In genomic region chr1:134246590-134246989, GRCm38 (mm10) we compare ENCODE assay signal across 11 mouse cellular contexts. TPM values are rescaled to one million over a fixed set of nuclear protein-coding genes. Genes with fewer than 3 reads are reported as not detected.
DNase-seq lines count a peak whose midpoint lies in the region.
"Had no signal": no experiment of that assay in that cellular context is flagged by ENCODE, and none has a peak within 500 bp of the region (broad histone marks: within the 10 kb centered on the region; RNA-seq: fewer than 3 reads in every experiment).

No protein-coding gene starts in this region.

- DNase-seq in gastrocnemius, adult 18-20 months (ENCODE audit: low spot score) = peak; percentile 48
- DNase-seq in gastrocnemius, postnatal 25 days = no peak
- DNase-seq in layer of hippocampus, adult 9-11 months = peak; percentile 54
- DNase-seq in layer of hippocampus, adult 9-10 months (ENCODE audit: low spot score) = no peak
- DNase-seq in brain, adult 2 months (ENCODE audit: low read depth, low spot score) = peak; percentile 87
- peak; percentile 41 for DNase-seq in heart, postnatal 4 days
- no peak for DNase-seq in thymus, postnatal 25 days
- DNase-seq: kidney, adult 18-20 months; liver had no signal

RNA-seq across cellular contexts. Expression of gene Adora1, which starts 11.4 kb away (rescaled TPM):
- under 1 TPM; 0.25 to 0.66 TPM for total RNA-seq in gastrocnemius, adult 18-20 months (2021)
- 1 to 10 TPM in 1 of 2 experiments, under 1 TPM in 1; 0.49 to 2.7 TPM for total RNA-seq in gastrocnemius, postnatal 25 days (2021)
- total RNA-seq in heart, postnatal 4 days (2021) = 1 to 10 TPM; 9.3 to 9.9 TPM
- total RNA-seq: CH12.LX had no signal

RNA-seq across cellular contexts. Expression of gene Myog, which starts 43.2 kb away (rescaled TPM):
- total RNA-seq in gastrocnemius, adult 18-20 months (2021) = 10 to 100 TPM; 10.4 to 18.9 TPM
- 10 to 100 TPM; 16.2 to 26.0 TPM for total RNA-seq in gastrocnemius, postnatal 25 days (2021)
- total RNA-seq in heart, postnatal 4 days (2021) = under 1 TPM; 0.48 to 0.52 TPM
- total RNA-seq: CH12.LX; left cerebral cortex, adult 18-20 months had no signal

RNA-seq across cellular contexts. Expression of gene Mybph, which starts 53.3 kb away (rescaled TPM):
- 100 to 1,000 TPM; 192 to 275 TPM for total RNA-seq in gastrocnemius, adult 18-20 months (2021)
- total RNA-seq in gastrocnemius, postnatal 25 days (2021) = 100 to 1,000 TPM; 335 to 488 TPM
- not detected for total RNA-seq in heart, postnatal 4 days (2021)

Comparison
In these comparisons a context has a peak if more than half of its experiments do, and no peak if none do; other contexts are left out.
1. DNase-seq: peak in gastrocnemius, adult 18-20 months (single experiment), layer of hippocampus, adult 9-11 months (single experiment), brain, adult 2 months (single experiment) and heart, postnatal 4 days (single experiment); none in gastrocnemius, postnatal 25 days (single experiment), layer of hippocampus, adult 9-10 months (single experiment) and thymus, postnatal 25 days (single experiment).
2. RNA of gene Myog, which starts 43.2 kb away (total RNA-seq): 16.2 to 26.0 TPM in gastrocnemius, postnatal 25 days and 10.4 to 18.9 TPM in gastrocnemius, adult 18-20 months; 0.48 to 0.52 TPM in heart, postnatal 4 days; every median in the first group is over 4 times any median in the second.
3. RNA of gene Mybph, which starts 53.3 kb away (total RNA-seq): 335 to 488 TPM in gastrocnemius, postnatal 25 days and 192 to 275 TPM in gastrocnemius, adult 18-20 months; not detected in heart, postnatal 4 days; every median in the first group is over 100 times any median in the second.